Mouse (Mus musculus) olfactory bulb, adult 2 months (tissue): ENCODE measurements at regions not wholly inside any gene's neighbourhood (a gene's known extent, or its start where the extent isn't known, plus 50 kb on each side); places are given as distances from the start of the nearest gene placed in this dataset.

ENCODE experiments used
- H3K27ac ChIP-seq: fragments of 200-500 bp; 2 replicates; pipeline ENCODE4 v1.5.1; 2012; ENCODE audit warnings: low read depth, low read length; ENCODE audit not compliant: insufficient read depth
- H3K4me1 ChIP-seq: fragments of 200-500 bp; 2 replicates; pipeline ENCODE4 v1.6.1; 2012; ENCODE audit warnings: low read length; ENCODE audit not compliant: control insufficient read depth, insufficient read depth
- H3K4me3 ChIP-seq: fragments of 200-500 bp; 2 replicates; pipeline ENCODE4 v1.5.1; 2012; ENCODE audit warnings: mild to moderate bottlenecking, low read depth, low read length, moderate library complexity; ENCODE audit not compliant: insufficient read depth
- CTCF ChIP-seq: fragments of 200-500 bp; IDR thresholded peaks from 2 replicates; pipeline ENCODE4 v1.5.1; 2012; ENCODE audit warnings: low read depth, mild to moderate bottlenecking, low read length, moderate library complexity; ENCODE audit not compliant: insufficient read depth
- POLR2A ChIP-seq: fragments of 200-500 bp; IDR thresholded peaks from 2 replicates; pipeline ENCODE4 v1.6.1; 2012; ENCODE audit warnings: mild to moderate bottlenecking, low read depth, low read length, moderate library complexity; ENCODE audit not compliant: insufficient read depth
- WGBS: fragments of 180-500 bp; shearing (Covaris S2); methylation state at CpG from one replicate; pipeline ENCODE4 v1.1.7; 2018; 5-methylcytosine and 5-hydroxymethylcytosine counted together

GRCm38 (mm10) chr1:120726777-120727176, 124.6 kb downstream of the En1 start:
- TF ChIP-seq POLR2A (no peak), CTCF (no peak)
- Histone ChIP-seq H3K27ac (no peak overlapping the region), H3K4me3 (no peak overlapping the region), H3K4me1 (no peaks in the 10 kb centered on the region)
- WGBS = 92% methylated on average over 7 of the region's 7 CpGs

- WGBS = 81% methylated on average over 8 of the region's 8 CpGs
- Histone ChIP-seq H3K27ac (no peak overlapping the region), H3K4me3 (no peak overlapping the region), H3K4me1 (no peaks in the 10 kb centered on the region)
- TF ChIP-seq POLR2A (no peak), CTCF (no peak)
These were observed 125.2 kb downstream of the En1 start for GRCm38 (mm10) chr1:120727427-120727826.

- WGBS = 50% methylated on average over 1 of the region's 1 CpGs
- TF ChIP-seq POLR2A (no peak), CTCF (no peak)
- Histone ChIP-seq H3K4me3 (no peak overlapping the region), H3K4me1 (no peaks in the 10 kb centered on the region), H3K27ac (no peak overlapping the region)
These were observed 129.8 kb downstream of the En1 start for GRCm38 (mm10) chr1:120732003-120732402.

- Histone ChIP-seq H3K27ac (no peak overlapping the region), H3K4me1 (no peaks in the 10 kb centered on the region), H3K4me3 (no peak overlapping the region)
- 57% methylated on average over 5 of the region's 5 CpGs for WGBS
- no peak for TF ChIP-seq CTCF
- TF ChIP-seq POLR2A = no peak
These were observed 131.5 kb downstream of the En1 start for GRCm38 (mm10) chr1:120733683-120734082.

GRCm38 (mm10) chr1:120734846-120735245, 132.6 kb downstream of the En1 start:
- no peak for TF ChIP-seq POLR2A
- TF ChIP-seq CTCF = no peak
- H3K4me1 ChIP-seq = no peaks in the 10 kb centered on the region
- H3K27ac ChIP-seq = no peak overlapping the region
- H3K4me3 ChIP-seq = no peak overlapping the region

- TF ChIP-seq CTCF = no peak
- no peak for TF ChIP-seq POLR2A
- Histone ChIP-seq H3K27ac (no peak overlapping the region), H3K4me1 (no peaks in the 10 kb centered on the region), H3K4me3 (no peak overlapping the region)
- WGBS = 79% methylated on average over 6 of the region's 6 CpGs
These were observed 137.3 kb downstream of the En1 start for GRCm38 (mm10) chr1:120739499-120739898.

- no peak overlapping the region for H3K27ac ChIP-seq
- WGBS = 90% methylated on average over 16 of the region's 16 CpGs
- no peak overlapping the region for H3K4me3 ChIP-seq
- no peaks in the 10 kb centered on the region for H3K4me1 ChIP-seq
- TF ChIP-seq POLR2A = no peak
- no peak for TF ChIP-seq CTCF
These were observed 139.0 kb downstream of the En1 start for GRCm38 (mm10) chr1:120741091-120741740.

GRCm38 (mm10) chr1:120748963-120749362, 146.7 kb downstream of the En1 start:
- Histone ChIP-seq H3K4me1 (no peaks in the 10 kb centered on the region), H3K27ac (no peak overlapping the region), H3K4me3 (no peak overlapping the region)
- TF ChIP-seq CTCF (no peak), POLR2A (no peak)
- WGBS = 68% methylated on average over 6 of the region's 6 CpGs

- WGBS = 88% methylated on average over 1 of the region's 1 CpGs
- Histone ChIP-seq H3K27ac (no peak overlapping the region), H3K4me1 (peaks cover 3% of the 10 kb centered on the region), H3K4me3 (no peak overlapping the region)
- no peak for TF ChIP-seq POLR2A
- no peak for TF ChIP-seq CTCF
These were observed 151.2 kb downstream of the En1 start for GRCm38 (mm10) chr1:120753406-120753805.

GRCm38 (mm10) chr1:120754337-120754736, 152.1 kb downstream of the En1 start:
- TF ChIP-seq POLR2A (no peak), CTCF (no peak)
- H3K4me3 ChIP-seq = no peak overlapping the region
- H3K4me1 ChIP-seq = peaks cover 3% of the 10 kb centered on the region
- WGBS = 89% methylated on average over 5 of the region's 5 CpGs
- no peak overlapping the region for H3K27ac ChIP-seq
